Mouse (Mus musculus) MEL (cell line): ENCODE data around the gene Orm2. TPM values are rescaled to one million over a fixed set of nuclear protein-coding genes. Genes with fewer than 3 reads are reported as not detected.

Experiments
- DNase-seq: peaks from one replicate; pipeline ENCODE4 v3.0.0; 2011; ENCODE audit warnings: low read depth, low spot score
- H3K27ac ChIP-seq: 2 replicates; pipeline ENCODE4 v1.5.1; 2012; ENCODE audit warnings: low read depth, mild to moderate bottlenecking, control low read depth, low read length, moderate library complexity; ENCODE audit not compliant: control insufficient read depth
- H3K27me3 ChIP-seq, 2 experiments: fragments of 150-350 bp in 1 of 2; sonication (generic) in 1 of 2; 2 replicates each; pipeline ENCODE4 v1.6.1; 2012; ENCODE audit warnings: low read length in 2 of 2, mild to moderate bottlenecking in 2 of 2, improper control_type of control experiment in 1 of 2, moderate library complexity in 1 of 2; ENCODE audit not compliant: insufficient read depth in 2 of 2, control insufficient read depth in 1 of 2
- H3K36me3 ChIP-seq, 2 experiments: 2 replicates each; pipeline ENCODE4 v1.6.1; 2012 to 2014; ENCODE audit warnings: low read length in 2 of 2, improper control_type of control experiment in 1 of 2, inconsistent platforms in 1 of 2, mild to moderate bottlenecking in 1 of 2; ENCODE audit not compliant: insufficient read depth in 2 of 2, control insufficient read depth in 1 of 2
- H3K4me1 ChIP-seq, 2 experiments: fragments of 150-350 bp in 1 of 2; sonication (generic) in 1 of 2; 2 replicates each; pipeline ENCODE4 v1.6.1; 2012; ENCODE audit warnings: low read length in 2 of 2, improper control_type of control experiment in 1 of 2, mild to moderate bottlenecking in 1 of 2; ENCODE audit not compliant: insufficient read depth in 2 of 2, control insufficient read depth in 1 of 2
- H3K4me3 ChIP-seq, 2 experiments: fragments of 150-350 bp in 1 of 2; sonication (generic) in 1 of 2; 2 replicates each; pipeline ENCODE4 v1.5.1; 2012; ENCODE audit warnings: low read depth in 2 of 2, low read length in 2 of 2, mild to moderate bottlenecking in 2 of 2, moderate library complexity in 2 of 2, control low read depth in 1 of 2, improper control_type of control experiment in 1 of 2; ENCODE audit not compliant: control insufficient read depth in 1 of 2, insufficient read depth in 1 of 2
- H3K79me2 ChIP-seq: 2 replicates; pipeline ENCODE4 v1.6.1; 2012; ENCODE audit warnings: mild to moderate bottlenecking, low read length, moderate library complexity; ENCODE audit not compliant: control insufficient read depth, poor library complexity, insufficient read depth
- H3K9ac ChIP-seq: 2 replicates; pipeline ENCODE4 v1.6.1; 2012; ENCODE audit warnings: low read depth, mild to moderate bottlenecking, control low read depth, low read length, moderate library complexity; ENCODE audit not compliant: control insufficient read depth, poor library complexity, severe bottlenecking
- H3K9me3 ChIP-seq: fragments of 150-350 bp; sonication (generic); replicated peaks from 2 replicates; pipeline ENCODE4 v1.6.1; 2012; ENCODE audit warnings: mild to moderate bottlenecking, low read length, improper control_type of control experiment, moderate library complexity; ENCODE audit not compliant: insufficient read depth
- CHD1 ChIP-seq: IDR thresholded peaks from 2 replicates; pipeline ENCODE4 v1.6.1; 2012; ENCODE audit warnings: low read depth, mild to moderate bottlenecking, inconsistent platforms, low read length, improper control_type of control experiment
- E2F4 ChIP-seq: IDR thresholded peaks from 2 replicates; pipeline ENCODE4 v1.6.1; 2011; ENCODE audit warnings: low read depth, low read length, improper control_type of control experiment, borderline replicate concordance
- GABPA ChIP-seq: IDR thresholded peaks from 2 replicates; pipeline ENCODE4 v1.6.1; 2012; ENCODE audit warnings: low read depth, mild to moderate bottlenecking, inconsistent platforms, low read length, improper control_type of control experiment, moderate library complexity
- HCFC1 ChIP-seq: IDR thresholded peaks from 2 replicates; pipeline ENCODE4 v1.6.1; 2012; ENCODE audit warnings: low read depth, mild to moderate bottlenecking, inconsistent platforms, low read length, improper control_type of control experiment, moderate library complexity
- KAT2A ChIP-seq: conservative IDR thresholded peaks from 2 replicates; pipeline ENCODE4 v1.6.1; 2012; ENCODE audit warnings: low read depth, low read length, improper control_type of control experiment, inconsistent platforms
- MYC ChIP-seq: IDR thresholded peaks from 2 replicates; pipeline ENCODE4 v1.6.1; 2011; ENCODE audit warnings: low read depth, mild to moderate bottlenecking, low read length, improper control_type of control experiment, moderate library complexity
- NELFE ChIP-seq: IDR thresholded peaks from 2 replicates; pipeline ENCODE4 v1.6.1; 2011; ENCODE audit warnings: low read depth, low read length, improper control_type of control experiment
- POLR2A ChIP-seq, 2 experiments: IDR thresholded peaks; 2 replicates each; pipeline ENCODE4 v1.6.1; 2011 to 2012; ENCODE audit warnings: low read length in 2 of 2, mild to moderate bottlenecking in 2 of 2, control low read depth in 1 of 2, improper control_type of control experiment in 1 of 2, low read depth in 1 of 2, moderate library complexity in 1 of 2; ENCODE audit not compliant: control insufficient read depth in 1 of 2, insufficient read depth in 1 of 2, poor library complexity in 1 of 2
- POLR2AphosphoS2 ChIP-seq: IDR thresholded peaks from 2 replicates; pipeline ENCODE4 v1.6.1; 2011; ENCODE audit warnings: low read length, improper control_type of control experiment
- RAD21 ChIP-seq: IDR thresholded peaks from 2 replicates; pipeline ENCODE4 v1.6.1; 2011; ENCODE audit warnings: mild to moderate bottlenecking, low read depth, low read length, improper control_type of control experiment
- TBP ChIP-seq: IDR thresholded peaks from 2 replicates; pipeline ENCODE4 v1.8.0; 2011; ENCODE audit warnings: low read depth, low read length, improper control_type of control experiment
- TCF12 ChIP-seq: IDR thresholded peaks from 2 replicates; pipeline ENCODE4 v1.6.1; 2014; ENCODE audit warnings: low read depth, mild to moderate bottlenecking, inconsistent platforms, low read length, improper control_type of control experiment, moderate library complexity
- UBTF ChIP-seq: IDR thresholded peaks from 2 replicates; pipeline ENCODE4 v1.6.1; 2012; ENCODE audit warnings: low read depth, mild to moderate bottlenecking, inconsistent platforms, low read length, improper control_type of control experiment, moderate library complexity, borderline replicate concordance; ENCODE audit not compliant: insufficient read depth
- ZC3H11A ChIP-seq: IDR thresholded peaks from 2 replicates; pipeline ENCODE4 v1.6.1; 2012; ENCODE audit warnings: low read depth, mild to moderate bottlenecking, inconsistent platforms, low read length, improper control_type of control experiment
- ZKSCAN1 ChIP-seq: IDR thresholded peaks from 2 replicates; pipeline ENCODE4 v1.6.1; 2012; ENCODE audit warnings: low read depth, mild to moderate bottlenecking, inconsistent platforms, low read length, improper control_type of control experiment, moderate library complexity
- ZMIZ1 ChIP-seq: IDR thresholded peaks from 2 replicates; pipeline ENCODE4 v1.6.1; 2012; ENCODE audit warnings: low read depth, mild to moderate bottlenecking, inconsistent platforms, low read length, improper control_type of control experiment, moderate library complexity
- ZNF384 ChIP-seq: IDR thresholded peaks from 2 replicates; pipeline ENCODE4 v1.6.1; 2012; ENCODE audit warnings: low read depth, mild to moderate bottlenecking, inconsistent platforms, low read length, improper control_type of control experiment
- polyA plus RNA-seq, 2 experiments: library from polyadenylated mRNA; stranded (reverse) in 1 of 2; unstranded in 1 of 2; fragments of >175 nt in 1 of 2; fragments of >200 nt in 1 of 2; gene quantifications; 2 replicates each; pipeline versions ENCODE4 v1.2.1 to v1.2.4; 2012; ENCODE audit warnings: low replicate concordance in 2 of 2, low read depth in 1 of 2; ENCODE audit not compliant: insufficient read length in 2 of 2, insufficient read depth in 1 of 2, missing spikeins in 1 of 2
- total RNA-seq: library from RNA; depleted of rRNA; stranded (reverse); fragments of 300-350 nt; gene quantifications from 2 replicates; pipeline ENCODE4 v1.2.3, GENCODE M21; 2012

The Orm2 gene
- total and polyA plus RNA-seq, 3 experiments = not detected

DNA sequence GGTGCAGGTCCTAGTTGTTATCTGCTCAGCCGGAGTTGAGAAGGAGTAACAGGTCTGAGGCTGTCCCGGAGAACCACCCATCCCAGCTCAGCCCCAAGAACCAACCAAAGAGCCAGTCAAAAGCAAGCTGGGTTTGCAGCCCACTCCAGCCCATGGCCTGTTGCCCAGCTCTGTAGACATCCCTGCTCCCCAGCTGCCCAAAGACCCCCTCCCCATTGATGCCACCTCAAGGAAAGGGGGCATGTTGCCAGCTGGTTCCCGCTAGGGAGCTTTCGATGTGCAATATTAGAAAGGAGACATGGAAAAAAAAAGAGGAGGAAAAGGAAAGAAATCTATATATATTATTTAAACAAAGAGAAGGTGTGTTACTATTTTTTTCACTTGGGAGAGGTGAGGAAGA lies 28.8 kb upstream of the Orm2 start:
- H3K36me3 ChIP-seq = no peaks in the 10 kb centered on the region
- H3K79me2 ChIP-seq = no peaks in the 10 kb centered on the region
- no peak overlapping the region for H3K4me3 ChIP-seq
- no peaks in the 10 kb centered on the region for H3K4me1 ChIP-seq
- H3K9me3 ChIP-seq = no peaks in the 10 kb centered on the region
- no peaks in the 10 kb centered on the region for H3K27me3 ChIP-seq
- H3K27ac ChIP-seq = no peak overlapping the region
- no peak overlapping the region for H3K9ac ChIP-seq
- TF ChIP-seq E2F4 (no peak), ZMIZ1 (no peak), GABPA (no peak), ZNF384 (no peak), TBP (no peak), POLR2AphosphoS2 (no peak), ZC3H11A (no peak), MYC (no peak), TCF12 (no peak), CHD1 (no peak), NELFE (no peak)
- DNase-seq = no peak

DNA sequence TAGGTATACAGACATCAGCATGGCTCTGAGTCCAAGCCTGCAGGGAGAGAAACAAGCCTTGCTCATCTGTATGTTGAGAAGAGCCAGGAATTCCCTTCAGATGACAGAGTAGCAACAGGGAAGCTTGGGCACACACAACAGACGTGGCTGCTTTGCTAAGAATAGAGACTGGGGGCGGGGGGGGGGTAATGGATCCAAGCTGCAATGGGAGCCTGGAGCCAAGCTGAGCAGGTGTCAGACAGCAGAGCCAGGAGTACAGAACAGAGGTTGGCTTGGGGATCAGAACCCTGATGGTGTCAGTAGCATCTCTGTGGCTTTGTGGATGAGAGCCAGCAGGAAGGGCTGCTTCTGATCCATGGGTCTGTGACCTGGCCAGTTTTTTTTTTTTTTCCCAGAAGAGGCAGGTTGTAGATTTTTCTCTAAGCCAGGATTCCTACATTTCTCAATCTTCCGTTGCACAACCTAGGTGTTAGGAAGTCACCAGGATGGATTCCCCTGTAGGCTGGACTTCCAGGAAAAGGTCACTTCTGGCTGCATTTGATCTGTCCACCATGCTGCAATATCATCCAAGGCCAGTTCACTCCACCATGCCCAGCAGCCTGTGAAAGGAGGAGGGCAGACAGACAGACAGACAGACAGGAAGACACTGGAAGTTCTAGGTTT lies 23.7 kb upstream of the Orm2 start:
- Histone ChIP-seq H3K9ac (no peak overlapping the region), H3K79me2 (no peaks in the 10 kb centered on the region), H3K4me3 (no peak overlapping the region), H3K27me3 (no peaks in the 10 kb centered on the region), H3K36me3 (no peaks in the 10 kb centered on the region), H3K27ac (no peak overlapping the region)
- no peak for DNase-seq
- no peak for TF ChIP-seq POLR2AphosphoS2
- no peak for TF ChIP-seq KAT2A
- TF ChIP-seq UBTF = no peak
- no peak for TF ChIP-seq ZMIZ1
- TF ChIP-seq RAD21 = no peak
- no peak for TF ChIP-seq NELFE
- TF ChIP-seq HCFC1 = no peak
- TF ChIP-seq POLR2A (IDR thresholded peaks at IDR 0.05; ENCODE audit: control insufficient read depth in 1 of 2, insufficient read depth in 1 of 2, low read depth in 1 of 2, low read length in 2 of 2, poor library complexity in 1 of 2) = no peak
- TF ChIP-seq ZKSCAN1 = no peak
- TF ChIP-seq, all 39 proteins: peak for 0
- Histone ChIP-seq H3K9me3 (no peaks in the 10 kb centered on the region), H3K4me1 (no peaks in the 10 kb centered on the region)
